Mouse (Mus musculus) midbrain, postnatal 0 days (tissue): ENCODE results near the gene Ddx27. TPM values are rescaled to one million over a fixed set of nuclear protein-coding genes. Genes with fewer than 3 reads are reported as not detected.

Experiments
- ATAC-seq: fragments of 200-750 bp; cut with Nextera tagmentation; 2 replicates; pipeline ENCODE4 v1.8.0; 2017; ENCODE audit warnings: moderate number of reproducible peaks, mild to moderate bottlenecking, moderate TSS enrichment, moderate library complexity; ENCODE audit not compliant: low FRiP score
- DNase-seq: peaks from one replicate; pipeline ENCODE4 v3.0.0-alpha.2; 2015; ENCODE audit warnings: low spot score
- H3K27ac ChIP-seq: fragments of 300-500 bp; sonication (generic); 2 replicates; pipeline ENCODE4 v1.5.1; 2014; ENCODE audit warnings: low read depth, mild to moderate bottlenecking, low read length, mixed read lengths
- H3K27me3 ChIP-seq: fragments of 300-500 bp; sonication (generic); 2 replicates; pipeline ENCODE4 v1.6.1; 2014; ENCODE audit warnings: low read length, control low read depth, mixed read lengths; ENCODE audit not compliant: insufficient read depth
- H3K36me3 ChIP-seq: fragments of 300-500 bp; sonication (generic); 2 replicates; pipeline ENCODE4 v1.6.1; 2014; ENCODE audit warnings: low read length, control low read depth, mixed read lengths; ENCODE audit not compliant: insufficient read depth
- H3K4me1 ChIP-seq: fragments of 300-500 bp; sonication (generic); 2 replicates; pipeline ENCODE4 v1.6.1; 2014; ENCODE audit warnings: mild to moderate bottlenecking, control low read depth, antibody characterized with exemption, low read length, mixed read lengths; ENCODE audit not compliant: insufficient read depth
- H3K4me2 ChIP-seq: fragments of 300-500 bp; sonication (generic); 2 replicates; pipeline ENCODE4 v1.6.1; 2014; ENCODE audit warnings: low read depth, mild to moderate bottlenecking, low read length, mixed read lengths; ENCODE audit not compliant: poor library complexity, severe bottlenecking
- H3K4me3 ChIP-seq: fragments of 300-500 bp; sonication (generic); 2 replicates; pipeline ENCODE4 v1.5.1; 2014; ENCODE audit warnings: low read depth, mild to moderate bottlenecking, low read length, moderate library complexity
- H3K9ac ChIP-seq: fragments of 300-500 bp; sonication (generic); replicated peaks from 2 replicates; pipeline ENCODE4 v1.6.1; 2014; ENCODE audit warnings: mild to moderate bottlenecking, low read length, moderate library complexity, mixed read lengths; ENCODE audit not compliant: poor library complexity, severe bottlenecking
- H3K9me3 ChIP-seq: fragments of 300-500 bp; sonication (generic); 2 replicates; pipeline ENCODE4 v1.6.1; 2016; ENCODE audit warnings: low read length, control low read depth
- CTCF ChIP-seq: IDR thresholded peaks from 2 replicates; pipeline ENCODE4 v1.5.1; 2016; ENCODE audit warnings: antibody characterized with exemption, mild to moderate bottlenecking
- WGBS: fragments of 180-500 bp; shearing (Covaris S2); extraction: QIAGEN DNeasy Blood & Tissue Kit; methylation state at CpG from one replicate; pipeline ENCODE4 v1.1.7; 2014; 5-methylcytosine and 5-hydroxymethylcytosine counted together
- polyA plus RNA-seq: library from polyadenylated mRNA; unstranded; fragments of >200 nt; fragmentation: Nextera tagmentation; extraction: Ambion mirVana; gene quantifications from 2 replicates; pipeline ENCODE4 v1.2.1, GENCODE M21; 2015
- total RNA-seq: library from RNA; depleted of rRNA; stranded (reverse); fragments of >200 nt; gene quantifications from 2 replicates; pipeline ENCODE4 v1.2.3, GENCODE M21; 2014

The Ddx27 gene
- total and polyA plus RNA-seq, 2 experiments from 2014 or later: 29.5 to 38.6 TPM

- TF ChIP-seq CTCF: no peak
- peak; percentile 8 for DNase-seq
- no peak overlapping the region for H3K4me2 ChIP-seq
- 95% methylated on average over 12 of the region's 12 CpGs for WGBS
- H3K9ac ChIP-seq: no peak overlapping the region
- no peaks in the 10 kb centered on the region for H3K27me3 ChIP-seq
- no peak overlapping the region for H3K4me3 ChIP-seq
- no peak overlapping the region for H3K27ac ChIP-seq
- ATAC-seq: no peak
- no peaks in the 10 kb centered on the region for H3K4me1 ChIP-seq
- peaks cover 94% of the 10 kb centered on the region for H3K36me3 ChIP-seq
- no peaks in the 10 kb centered on the region for H3K9me3 ChIP-seq
These were observed 22.7 kb downstream of the Ddx27 start for GRCm38 (mm10) chr2:167037710-167038109.

- ATAC-seq: no peak
- TF ChIP-seq CTCF: no peak
- Histone ChIP-seq H3K27me3 (no peaks in the 10 kb centered on the region), H3K27ac (no peak overlapping the region), H3K4me1 (no peaks in the 10 kb centered on the region), H3K4me2 (no peak overlapping the region), H3K36me3 (peaks cover 97% of the 10 kb centered on the region), H3K4me3 (no peak overlapping the region), H3K9ac (no peak overlapping the region), H3K9me3 (no peaks in the 10 kb centered on the region)
- 96% methylated on average over 6 of the region's 6 CpGs for WGBS
- DNase-seq: no peak
These were observed 23.3 kb downstream of the Ddx27 start for GRCm38 (mm10) chr2:167038297-167038696.

- no peak for ATAC-seq
- WGBS: 97% methylated on average over 7 of the region's 7 CpGs
These were observed 23.7 kb downstream of the Ddx27 start for GRCm38 (mm10) chr2:167038716-167039115.

GRCm38 (mm10) chr2:167039386-167039785, 24.4 kb downstream of the Ddx27 start:
- Histone ChIP-seq H3K4me1 (no peaks in the 10 kb centered on the region), H3K27ac (no peak overlapping the region), H3K9me3 (no peaks in the 10 kb centered on the region), H3K36me3 (peaks cover 94% of the 10 kb centered on the region), H3K4me2 (no peak overlapping the region), H3K9ac (no peak overlapping the region), H3K27me3 (no peaks in the 10 kb centered on the region), H3K4me3 (no peak overlapping the region)
- no peak for TF ChIP-seq CTCF
- ATAC-seq (no peak), DNase-seq (no peak)
- 95% methylated on average over 8 of the region's 8 CpGs for WGBS

More at GRCm38 (mm10) chr2:167038716-167039115, 23.7 kb downstream of the Ddx27 start:
- no peaks in the 10 kb centered on the region for H3K4me1 ChIP-seq
- no peak overlapping the region for H3K4me3 ChIP-seq
- no peaks in the 10 kb centered on the region for H3K27me3 ChIP-seq
- TF ChIP-seq CTCF: no peak
- H3K27ac ChIP-seq: no peak overlapping the region
- H3K36me3 ChIP-seq: peaks cover 94% of the 10 kb centered on the region
- no peaks in the 10 kb centered on the region for H3K9me3 ChIP-seq
- no peak overlapping the region for H3K4me2 ChIP-seq
- no peak overlapping the region for H3K9ac ChIP-seq
- no peak for DNase-seq

- Histone ChIP-seq H3K9me3 (no peaks in the 10 kb centered on the region), H3K27me3 (no peaks in the 10 kb centered on the region), H3K27ac (no peak overlapping the region), H3K9ac (no peak overlapping the region), H3K4me1 (no peaks in the 10 kb centered on the region), H3K36me3 (peaks cover 81% of the 10 kb centered on the region), H3K4me2 (no peak overlapping the region), H3K4me3 (no peak overlapping the region)
- TF ChIP-seq CTCF: no peak
- DNase-seq (no peak), ATAC-seq (no peak)
- WGBS: 93% methylated on average over 12 of the region's 12 CpGs
These were observed 28.6 kb downstream of the Ddx27 start for GRCm38 (mm10) chr2:167043400-167044121.

- 96% methylated on average over 10 of the region's 10 CpGs for WGBS
- TF ChIP-seq CTCF: no peak
These were observed 33.2 kb downstream of the Ddx27 start for GRCm38 (mm10) chr2:167048223-167048622.

More at GRCm38 (mm10) chr2:167048223-167048622, 33.2 kb downstream of the Ddx27 start:
- H3K4me2 ChIP-seq: no peak overlapping the region
- no peaks in the 10 kb centered on the region for H3K9me3 ChIP-seq
- H3K9ac ChIP-seq: no peak overlapping the region
- no peaks in the 10 kb centered on the region for H3K4me1 ChIP-seq
- H3K27me3 ChIP-seq: no peaks in the 10 kb centered on the region
- peaks cover 52% of the 10 kb centered on the region for H3K36me3 ChIP-seq
- no peak overlapping the region for H3K27ac ChIP-seq
- DNase-seq: no peak
- H3K4me3 ChIP-seq: no peak overlapping the region
- no peak for ATAC-seq
